In genomic region chr10:61499505-61500466, GRCm38 (mm10) we compare ENCODE assay signal across 18 mouse cellular contexts. TPM values are rescaled to one million over a fixed set of nuclear protein-coding genes. Genes with fewer than 3 reads are reported as not detected.
DNase-seq lines count a peak whose midpoint lies in the region; TF ChIP-seq lines count a peak whose summit lies in the region.
"Had no signal": no experiment of that assay in that cellular context is flagged by ENCODE, and none has a peak within 500 bp of the region (broad histone marks: within the 10 kb centered on the region; RNA-seq: fewer than 3 reads in every experiment).

No protein-coding gene starts in this region.

- intact Hi-C loops in gastrocnemius, adult 2 months (cut with DNase I) = no loop called here
- intact Hi-C loops in gastrocnemius, postnatal 14 days (cut with DNase I; ENCODE audit: low total_unique reads) = no loop called here

- TF ChIP-seq EP300 in CH12.LX (IDR thresholded peaks at IDR 0.05; ENCODE audit: low read length) = no peak

- no peaks in the 10 kb centered on the region for H3K27me3 ChIP-seq in CH12.LX (replicated peaks)
- H3K27me3 ChIP-seq: embryonic facial prominence, embryonic 13.5 days; heart, embryonic 12.5 days; lung, embryonic 15.5 days had no signal

- no peaks in the 10 kb centered on the region for H3K9me3 ChIP-seq in CH12.LX (replicated peaks; ENCODE audit: low read length)
- H3K9me3 ChIP-seq: embryonic facial prominence, embryonic 13.5 days; G1E; heart, embryonic 12.5 days; lung, embryonic 15.5 days had no signal

- no peaks in the 10 kb centered on the region for H3K4me1 ChIP-seq in CH12.LX (ENCODE audit: control insufficient read depth in 1 of 2, insufficient read depth in 2 of 2)

- in situ Hi-C loops in CH12.LX (cut with MboI; ENCODE audit: low pct_ligation_motif_present, low pct_unique_long_range_greater_than_20kb, low sequenced_read_pairs) = no loop called here

- H3K36me3 ChIP-seq in CH12.LX (replicated peaks in 1 of 2; ENCODE audit: control insufficient read depth in 1 of 2, insufficient read depth in 1 of 2, low read length in 1 of 2) = peaks cover 0 to 59% of the 10 kb centered on the region in 2 experiments
- H3K36me3 ChIP-seq: embryonic facial prominence, embryonic 13.5 days; lung, embryonic 15.5 days had no signal

- peak; percentile 44 for DNase-seq in adrenal gland, postnatal 10 days
- DNase-seq in adrenal gland, postnatal 4 days (ENCODE audit: low spot score in 2 of 2) = no peak
- peak; percentile 39 for DNase-seq in gastrocnemius, adult 2 months
- DNase-seq in gastrocnemius, postnatal 14 days = no peak
- no peak for DNase-seq in CH12.LX (ENCODE audit: extremely low read depth)
- DNase-seq in cerebellum, postnatal 10 days = peak; percentile 23 to 35
- no peak for DNase-seq in embryo, embryonic 10 days (ENCODE audit: low spot score)
- DNase-seq: heart, postnatal 36 days; kidney, postnatal 36 days; lung, postnatal 4 days; retina, postnatal 1 day; right cerebral cortex, postnatal 4 days had no signal

- TF ChIP-seq POLR2A in CH12.LX (IDR thresholded peaks at IDR 0.05; ENCODE audit: low read depth, low read length) = no peak

- no peak overlapping the region for H3K4me3 ChIP-seq in gastrocnemius, adult 2 months
- no peak overlapping the region for H3K4me3 ChIP-seq in CH12.LX (replicated peaks in 1 of 3; ENCODE audit: low read depth in 2 of 3, low read length in 2 of 3, poor library complexity in 1 of 3)
- H3K4me3 ChIP-seq: embryonic facial prominence, embryonic 13.5 days; heart, embryonic 12.5 days; lung, embryonic 15.5 days had no signal

- no peak for TF ChIP-seq RAD21 in CH12.LX (IDR thresholded peaks at IDR 0.05; ENCODE audit: low read depth, low read length)

- no peaks in the 10 kb centered on the region for H3K79me2 ChIP-seq in CH12.LX (replicated peaks; ENCODE audit: control insufficient read depth, extremely low read depth, insufficient read depth, poor library complexity, severe bottlenecking)

- no peak overlapping the region for H3K4me2 ChIP-seq in CH12.LX (ENCODE audit: insufficient read depth, low read depth, poor library complexity, severe bottlenecking)
- H3K4me2 ChIP-seq: embryonic facial prominence, embryonic 13.5 days; heart, embryonic 12.5 days; lung, embryonic 15.5 days had no signal

- no peak overlapping the region for H3K9ac ChIP-seq in CH12.LX (ENCODE audit: insufficient read depth, low read depth)
- H3K9ac ChIP-seq: embryonic facial prominence, embryonic 13.5 days; heart, embryonic 12.5 days; liver, embryonic 14.5 days; lung, embryonic 15.5 days had no signal

- peak overlapping the region; percentile 55 for H3K27ac ChIP-seq in gastrocnemius, adult 2 months
- H3K27ac ChIP-seq in CH12.LX (ENCODE audit: insufficient read depth, low read depth) = no peak overlapping the region
- H3K27ac ChIP-seq: embryonic facial prominence, embryonic 13.5 days; liver, embryonic 14.5 days; lung, embryonic 15.5 days; stomach, postnatal 0 days had no signal

- dilution Hi-C loops in CH12.LX (cut with MboI; ENCODE audit: extremely low pct_ligation_motif_present, extremely low pct_unique_long_range_greater_than_20kb, low sequenced_read_pairs) = no loop called here

- TF ChIP-seq CTCF in gastrocnemius, adult 2 months (IDR thresholded peaks at IDR 0.05) = no peak
- TF ChIP-seq CTCF in CH12.LX (conservative IDR thresholded peaks at IDR 0.05 in 1 of 2, IDR thresholded peaks at IDR 0.05 in 1 of 2; ENCODE audit: low read depth in 2 of 2, low read length in 2 of 2) = no peak

TF ChIP-seq in CH12.LX, 34 proteins besides CTCF, POLR2A, EP300 and RAD21:
- TF ChIP-seq IRF4 (IDR thresholded peaks at IDR 0.05; ENCODE audit: low read depth, low read length) = peak; percentile 37; the same call in 1 of the 2 replicates
- TF ChIP-seq MEF2A (IDR thresholded peaks at IDR 0.05; ENCODE audit: borderline replicate concordance, low read depth, low read length) = peak; percentile 42; the same call in 1 of the 2 replicates
- no peak for TF ChIP-seq JUND (conservative IDR thresholded peaks at IDR 0.05; ENCODE audit: low read depth, low read length)
- TF ChIP-seq ZNF384 (IDR thresholded peaks at IDR 0.05; ENCODE audit: low read depth, low read length) = no peak
- peak; percentile 42; the same call in 1 of the 2 replicates for TF ChIP-seq MXI1 (IDR thresholded peaks at IDR 0.05; ENCODE audit: low read depth, low read length)

RNA-seq across cellular contexts. Expression of gene Lrrc20, which starts 24.2 kb away (rescaled TPM):
- total RNA-seq in adrenal gland, postnatal 10 days (2021) = 10 to 100 TPM; 10.8 to 13.6 TPM
- total RNA-seq in adrenal gland, postnatal 4 days (2021) = 10 to 100 TPM; 12.2 to 13.8 TPM
- 100 to 1,000 TPM; 133 to 164 TPM for total RNA-seq in gastrocnemius, adult 2 months (2021)
- 10 to 100 TPM; 79.9 to 82.2 TPM for total RNA-seq in gastrocnemius, postnatal 14 days (2021)
- total RNA-seq in CH12.LX (2012; rRNA removed) = 8.0 and 8.2 TPM in 2 replicates
- total RNA-seq in CH12.LX (2014; rRNA removed) = 9.9 and 11.2 TPM in 2 replicates
- 12.2 and 13.7 TPM in 2 replicates for polyA plus RNA-seq in CH12.LX (2012; ENCODE audit: insufficient read length, low read depth)

RNA-seq across cellular contexts. Expression of gene Eif4ebp2, which starts 47.3 kb away (rescaled TPM):
- 100 to 1,000 TPM; 116 to 127 TPM for total RNA-seq in adrenal gland, postnatal 10 days (2021)
- 100 to 1,000 TPM; 112 to 123 TPM for total RNA-seq in adrenal gland, postnatal 4 days (2021)
- 100 to 1,000 TPM; 117 to 161 TPM for total RNA-seq in gastrocnemius, adult 2 months (2021)
- total RNA-seq in gastrocnemius, postnatal 14 days (2021) = 10 to 100 TPM; 86.6 to 88.9 TPM
- total RNA-seq in CH12.LX (2012; rRNA removed) (12.8 and 16.4 TPM in 2 replicates), CH12.LX (2014; rRNA removed) (5.5 and 7.5 TPM in 2 replicates)
- 65.5 and 73.2 TPM in 2 replicates for polyA plus RNA-seq in CH12.LX (2012; ENCODE audit: insufficient read length, low read depth)

Comparison
In these comparisons a context has a peak if more than half of its experiments do, and no peak if none do; other contexts are left out.
1. DNase-seq: peak in adrenal gland, postnatal 10 days (single experiment), gastrocnemius, adult 2 months (single experiment) and cerebellum, postnatal 10 days (2 of 2); none in adrenal gland, postnatal 4 days (0 of 2), gastrocnemius, postnatal 14 days (single experiment), CH12.LX (single experiment) and embryo, embryonic 10 days (single experiment).
2. RNA of gene Lrrc20, which starts 24.2 kb away (total RNA-seq): 133 to 164 TPM in gastrocnemius, adult 2 months and 79.9 to 82.2 TPM in gastrocnemius, postnatal 14 days; 12.2 to 13.8 TPM in adrenal gland, postnatal 4 days, 10.8 to 13.6 TPM in adrenal gland, postnatal 10 days and 8.0 to 11.2 TPM in CH12.LX; every median in the first group is over 4 times any median in the second.
3. RNA of gene Eif4ebp2, which starts 47.3 kb away (total RNA-seq): 117 to 161 TPM in gastrocnemius, adult 2 months, 116 to 127 TPM in adrenal gland, postnatal 10 days, 112 to 123 TPM in adrenal gland, postnatal 4 days and 86.6 to 88.9 TPM in gastrocnemius, postnatal 14 days; 5.5 to 16.4 TPM in CH12.LX; every median in the first group is over 4 times any median in the second.